Mouse (Mus musculus) limb, embryonic 13.5 days (tissue): Measurements from ENCODE around the gene Pkp2. TPM values are rescaled to one million over a fixed set of nuclear protein-coding genes. Genes with fewer than 3 reads are reported as not detected.

Experiments
- ATAC-seq: fragments of 200-750 bp; cut with Nextera tagmentation; 2 replicates; pipeline ENCODE4 v1.8.0; 2017; ENCODE audit warnings: low read depth, moderate number of reproducible peaks, moderate TSS enrichment; ENCODE audit not compliant: low FRiP score
- H3K27ac ChIP-seq: fragments of 300-500 bp; sonication (generic); 2 replicates; pipeline ENCODE4 v1.5.1; 2015; ENCODE audit warnings: inconsistent platforms, mild to moderate bottlenecking, moderate library complexity
- H3K27me3 ChIP-seq: fragments of 300-500 bp; sonication (generic); 2 replicates; pipeline ENCODE4 v1.6.1; 2015; ENCODE audit warnings: mild to moderate bottlenecking, inconsistent platforms
- H3K36me3 ChIP-seq: fragments of 300-500 bp; sonication (generic); 2 replicates; pipeline ENCODE4 v1.6.1; 2015; ENCODE audit warnings: inconsistent platforms, mild to moderate bottlenecking, moderate library complexity
- H3K4me1 ChIP-seq: fragments of 300-500 bp; sonication (generic); 2 replicates; pipeline ENCODE4 v1.6.1; 2015; ENCODE audit warnings: inconsistent platforms
- H3K4me2 ChIP-seq: fragments of 300-500 bp; sonication (generic); replicated peaks from 2 replicates; pipeline ENCODE4 v1.6.1; 2015; ENCODE audit warnings: inconsistent platforms, mild to moderate bottlenecking, moderate library complexity
- H3K4me3 ChIP-seq: fragments of 300-500 bp; sonication (generic); 2 replicates; pipeline ENCODE4 v1.5.1; 2015; ENCODE audit warnings: moderate library complexity, mild to moderate bottlenecking, inconsistent platforms
- H3K9ac ChIP-seq: fragments of 300-500 bp; sonication (generic); 2 replicates; pipeline ENCODE4 v1.6.1; 2015; ENCODE audit warnings: mild to moderate bottlenecking, inconsistent platforms
- H3K9me3 ChIP-seq: fragments of 300-500 bp; sonication (generic); 2 replicates; pipeline ENCODE4 v1.6.1; 2016; ENCODE audit warnings: inconsistent platforms
- WGBS: fragments of 180-500 bp; shearing (Covaris S2); methylation state at CpG from one replicate; pipeline ENCODE4 v1.1.7; 2015; 5-methylcytosine and 5-hydroxymethylcytosine counted together
- polyA plus RNA-seq: library from polyadenylated mRNA; unstranded; fragments of >200 nt; fragmentation: Nextera tagmentation; extraction: Ambion mirVana; gene quantifications from 2 replicates; pipeline ENCODE4 v1.2.1, GENCODE M21; 2015

Pkp2 gene
- polyA plus RNA-seq, 1 experiment from 2014 or later: 1.7 TPM

DNA sequence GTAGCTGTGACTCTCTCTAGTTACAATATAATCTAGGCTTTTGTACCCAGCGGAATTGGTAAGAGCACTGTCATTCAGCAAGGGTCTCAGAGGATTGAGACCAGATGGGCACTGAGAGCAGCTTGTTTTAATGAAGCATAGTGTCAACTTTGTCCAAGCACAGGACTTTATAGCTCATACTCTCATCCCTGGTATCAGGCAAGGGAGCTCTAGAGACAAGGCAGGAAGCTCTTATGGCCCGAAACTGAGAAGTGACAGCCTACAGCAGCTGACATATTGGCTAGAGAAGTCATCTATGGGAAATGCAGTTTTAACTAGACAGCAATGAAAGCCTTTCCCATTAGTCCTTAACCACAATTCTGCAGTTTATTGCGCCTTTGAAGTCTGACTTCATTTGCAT is 59.9 kb downstream of the Pkp2 start:
- ATAC-seq: no peak
- Histone ChIP-seq H3K9me3 (no peaks in the 10 kb centered on the region), H3K4me2 (no peak overlapping the region), H3K4me1 (no peaks in the 10 kb centered on the region), H3K27ac (no peak overlapping the region), H3K9ac (no peak overlapping the region), H3K27me3 (no peaks in the 10 kb centered on the region), H3K4me3 (no peak overlapping the region), H3K36me3 (no peaks in the 10 kb centered on the region)
- 34% methylated on average over 3 of the region's 3 CpGs for WGBS

DNA sequence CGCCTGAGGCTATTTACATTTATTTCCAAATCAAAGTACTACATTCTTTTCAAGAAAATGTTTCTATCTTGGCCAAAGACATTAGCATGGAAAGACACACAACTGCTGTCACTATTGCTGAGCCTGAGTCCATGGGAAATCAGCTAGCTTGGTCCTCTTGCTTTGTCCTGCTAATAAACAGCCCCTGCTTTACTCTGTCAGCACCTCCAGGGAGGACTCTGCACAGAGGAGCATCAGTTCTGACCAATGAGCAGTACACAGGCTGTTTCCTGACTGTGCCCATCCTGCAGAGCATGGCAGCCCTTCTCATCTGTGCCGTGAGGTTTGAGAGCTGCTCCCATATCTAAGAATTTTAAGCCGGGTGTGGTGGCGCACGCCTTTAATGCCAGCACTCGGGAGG is 60.6 kb downstream of the Pkp2 start:
- no peak overlapping the region for H3K4me2 ChIP-seq
- WGBS: 85% methylated on average over 6 of the region's 6 CpGs
- no peaks in the 10 kb centered on the region for H3K4me1 ChIP-seq

DNA sequence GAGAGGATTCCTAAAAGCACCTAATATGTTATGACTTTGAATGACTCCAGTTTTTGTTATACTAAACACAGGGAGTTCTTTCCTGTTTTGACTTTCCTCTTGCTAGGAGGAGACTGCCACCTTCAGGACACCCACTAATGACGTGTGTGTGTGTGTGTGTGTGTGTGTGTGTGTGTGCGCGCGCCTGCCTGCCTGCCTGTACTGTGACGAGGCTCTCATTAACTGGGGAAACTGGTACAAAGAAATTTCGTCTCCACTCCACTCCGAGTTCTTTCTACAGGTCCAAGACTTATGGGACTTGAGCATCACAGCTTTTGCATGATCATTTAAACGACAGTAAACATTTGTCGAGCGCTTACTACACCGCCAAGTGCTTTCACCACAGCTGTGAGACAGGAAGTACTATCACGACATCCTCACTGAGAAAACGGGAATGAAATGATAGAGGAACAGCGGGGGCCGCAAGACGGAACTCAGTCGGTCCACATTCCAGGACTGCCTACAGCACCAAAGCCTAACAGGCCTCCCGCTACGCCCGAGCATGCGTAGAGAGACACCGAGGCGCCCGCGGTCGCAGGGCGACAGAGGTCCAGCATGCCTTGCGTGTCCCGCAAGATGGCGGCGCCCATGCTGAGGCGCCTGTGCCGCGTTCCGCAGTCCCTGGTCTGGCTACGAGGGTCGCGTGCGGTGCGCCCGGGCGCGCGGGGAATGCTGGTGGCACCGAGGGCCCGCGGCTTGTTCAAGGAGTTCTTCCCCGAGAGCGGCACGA is 89.4 kb downstream of the Pkp2 start, which contains the start of gene Yars2:
Gene Yars2, plus strand, starts transcription at position 597 of the 769 bp plus-strand sequence.
- H3K9ac ChIP-seq: peak within 1 kb of the TSS; percentile 90
- peak within 1 kb of the TSS; percentile 93 for H3K27ac ChIP-seq
- peak within 1 kb of the TSS; percentile 80 for H3K4me2 ChIP-seq
- H3K4me3 ChIP-seq: peak within 1 kb of the TSS; percentile 92
- peaks cover 14% of the 10 kb centered on the region for H3K4me1 ChIP-seq
- peak; percentile 98 for ATAC-seq
- no peaks in the 10 kb centered on the region for H3K27me3 ChIP-seq
- peaks cover 15% of the 10 kb centered on the region for H3K36me3 ChIP-seq
- no peaks in the 10 kb centered on the region for H3K9me3 ChIP-seq
- WGBS: under 1% methylated on average over 50 of the region's 50 CpGs

More for the DNA sequence above, 60.6 kb downstream of the Pkp2 start:
- Histone ChIP-seq H3K27me3 (no peaks in the 10 kb centered on the region), H3K4me3 (no peak overlapping the region), H3K27ac (no peak overlapping the region), H3K36me3 (no peaks in the 10 kb centered on the region), H3K9me3 (no peaks in the 10 kb centered on the region), H3K9ac (no peak overlapping the region)
- no peak for ATAC-seq

DNA sequence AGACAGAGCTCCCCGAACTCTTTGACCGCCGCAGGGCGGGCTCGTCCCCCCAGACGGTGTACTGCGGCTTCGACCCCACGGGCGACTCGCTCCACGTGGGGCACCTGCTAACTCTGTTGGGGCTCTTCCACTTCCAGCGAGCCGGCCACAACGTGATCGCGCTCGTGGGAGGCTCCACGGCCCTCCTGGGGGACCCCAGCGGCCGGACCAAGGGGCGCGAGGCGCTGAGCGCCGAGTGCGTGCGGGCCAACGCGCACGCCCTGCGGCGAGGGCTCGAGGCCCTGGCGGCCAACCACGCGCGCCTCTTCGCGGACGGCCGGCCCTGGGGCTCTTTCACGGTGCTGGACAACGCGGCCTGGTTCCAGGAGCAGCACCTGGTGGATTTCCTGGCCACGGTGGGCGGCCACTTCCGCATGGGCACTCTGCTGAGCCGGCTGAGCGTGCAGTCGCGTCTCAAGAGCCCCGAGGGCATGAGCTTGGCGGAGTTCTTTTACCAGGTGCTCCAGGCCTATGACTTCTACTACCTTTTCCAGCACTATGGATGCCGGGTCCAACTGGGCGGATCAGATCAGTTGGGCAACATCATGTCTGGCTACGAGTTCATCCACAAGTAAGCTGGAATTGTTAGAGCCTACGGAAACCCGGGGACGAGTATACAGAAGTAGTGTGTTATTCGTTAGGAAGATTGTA is 90.2 kb downstream of the Pkp2 start:
- WGBS: under 1% methylated on average over 60 of the region's 61 CpGs
- Histone ChIP-seq H3K9me3 (no peaks in the 10 kb centered on the region), H3K27me3 (no peaks in the 10 kb centered on the region), H3K4me1 (peaks cover 14% of the 10 kb centered on the region), H3K27ac (peak overlapping the region; percentile 93), H3K4me3 (peak overlapping the region; percentile 92), H3K36me3 (peaks cover 21% of the 10 kb centered on the region), H3K9ac (peak overlapping the region; percentile 90), H3K4me2 (peak overlapping the region; percentile 80)
- peak; percentile 59 for ATAC-seq

DNA sequence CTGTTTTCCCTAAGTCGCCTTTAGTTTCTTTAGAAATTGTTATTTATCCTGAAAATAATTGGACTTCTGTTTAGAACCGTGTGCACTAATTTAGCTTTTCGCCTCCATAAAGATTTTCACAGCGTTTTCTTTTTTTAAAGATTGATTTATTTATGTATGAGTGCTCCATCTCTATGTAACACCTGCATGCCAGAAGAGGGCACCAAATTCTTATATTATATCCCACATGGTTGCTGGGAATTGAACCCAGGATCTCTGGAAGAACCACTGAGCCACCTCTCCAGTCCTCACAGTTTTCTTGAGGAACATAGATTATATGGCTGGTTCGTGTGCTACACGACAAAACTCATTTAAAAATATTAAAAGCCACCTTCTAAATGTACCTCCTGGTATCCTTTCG is 90.8 kb downstream of the Pkp2 start:
- Histone ChIP-seq H3K36me3 (peaks cover 24% of the 10 kb centered on the region), H3K4me3 (peak overlapping the region; percentile 92), H3K27ac (no peak overlapping the region), H3K9ac (peak overlapping the region; percentile 90), H3K9me3 (no peaks in the 10 kb centered on the region), H3K4me1 (peaks cover 14% of the 10 kb centered on the region), H3K4me2 (peak overlapping the region; percentile 80), H3K27me3 (no peaks in the 10 kb centered on the region)
- WGBS: 20% methylated on average over 7 of the region's 7 CpGs
- ATAC-seq: no peak

DNA sequence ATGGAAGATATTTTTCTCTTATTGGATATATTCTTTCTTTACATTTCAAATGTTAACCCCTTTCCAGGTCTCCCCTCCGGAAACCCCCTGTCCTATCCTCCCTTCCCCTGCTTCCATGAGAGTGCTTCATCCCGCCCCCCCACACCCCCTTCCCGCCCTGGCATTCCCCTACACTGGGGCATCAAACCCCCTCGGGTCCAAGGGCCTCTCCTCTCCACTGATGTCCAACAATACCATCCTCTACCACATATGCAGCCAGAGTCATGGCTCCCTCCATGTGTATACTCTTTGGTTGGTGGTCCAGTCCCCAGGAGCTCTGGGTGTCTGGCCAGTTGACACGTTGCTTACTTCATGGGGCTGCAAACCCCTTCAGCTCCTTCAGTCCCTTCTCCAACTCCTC is 98.2 kb downstream of the Pkp2 start:
- Histone ChIP-seq H3K9ac (no peak overlapping the region), H3K36me3 (peaks cover 65% of the 10 kb centered on the region), H3K4me3 (no peak overlapping the region), H3K27ac (no peak overlapping the region), H3K9me3 (no peaks in the 10 kb centered on the region), H3K4me2 (no peak overlapping the region), H3K4me1 (no peaks in the 10 kb centered on the region), H3K27me3 (no peaks in the 10 kb centered on the region)
- ATAC-seq: no peak
- 92% methylated on average over 5 of the region's 5 CpGs for WGBS

Other genes starting within 250 kb of the Pkp2 start
- 35.8 and 36.1 TPM in 2 replicates for gene Yars2, start 89.6 kb downstream of the Pkp2 start, polyA plus RNA-seq
- gene Dnm1l, start 145.6 kb downstream of the Pkp2 start, polyA plus RNA-seq: 54.5 and 58.2 TPM in 2 replicates